In the genomic region with DNA sequence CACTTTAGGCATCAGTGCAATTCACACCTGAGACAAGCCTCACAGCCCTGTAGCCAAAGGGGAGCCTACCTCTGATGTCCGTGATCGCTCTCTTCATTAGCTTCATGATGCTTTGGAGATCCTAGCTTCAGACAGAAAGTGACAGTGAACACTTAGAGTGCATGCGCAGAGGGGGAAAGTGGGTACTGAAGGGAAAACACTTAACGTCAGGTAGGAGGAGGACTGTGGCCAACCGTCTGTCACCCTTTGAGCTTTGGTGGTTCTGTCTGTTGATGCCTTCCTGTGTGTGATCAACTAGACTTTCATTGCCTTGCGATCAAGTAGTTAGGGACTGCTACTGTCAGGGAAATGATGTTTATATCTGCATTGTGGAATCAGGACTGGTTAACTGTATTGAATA, we compare ENCODE assay signal across 20 mouse cellular contexts. TPM values are rescaled to one million over a fixed set of nuclear protein-coding genes. Genes with fewer than 3 reads are reported as not detected.
DNase-seq lines count a peak whose midpoint lies in the region; ATAC-seq lines count a peak whose summit lies in the region.
"Had no signal": no experiment of that assay in that cellular context is flagged by ENCODE, and none has a peak within 500 bp of the region (broad histone marks: within the 10 kb centered on the region; RNA-seq: fewer than 3 reads in every experiment).

No protein-coding gene starts in this region.

- DNase-seq in midbrain, embryonic 11.5 days (ENCODE audit: low spot score, missing footprints), result peak; percentile 33
- no peak for DNase-seq in midbrain, embryonic 14.5 days
- peak; percentile 36 for DNase-seq in thymus, postnatal 4 days
- no peak for DNase-seq in thymus, postnatal 10 days (ENCODE audit: low spot score in 2 of 2)
- DNase-seq in naive thymus-derived CD4-positive, alpha-beta T cell, adult 2 months (ENCODE audit: low read depth), result peak; percentile 37
- DNase-seq in left cerebral cortex, adult 8-10 months (ENCODE audit: low spot score in 2 of 2), result no peak
- DNase-seq: adrenal gland, postnatal 10 days; adrenal gland, postnatal 36 days; cerebellum, adult 18-20 months; cerebellum, adult 9-10 months; cerebellum, postnatal 14 days; gastrocnemius, adult 2 months; gastrocnemius, postnatal 14 days; heart, adult 11 months had no signal

- no peaks in the 10 kb centered on the region for H3K27me3 ChIP-seq in midbrain, embryonic 11.5 days (ENCODE audit: control insufficient read depth, insufficient read depth, low read length)
- H3K27me3 ChIP-seq in midbrain, embryonic 14.5 days (ENCODE audit: control insufficient read depth, insufficient read depth, low read length), result no peaks in the 10 kb centered on the region
- H3K27me3 ChIP-seq: forebrain, embryonic 13.5 days; hindbrain, embryonic 12.5 days; hindbrain, embryonic 15.5 days had no signal

- H3K9ac ChIP-seq in midbrain, embryonic 11.5 days (ENCODE audit: low read length), result no peak overlapping the region
- no peak overlapping the region for H3K9ac ChIP-seq in midbrain, embryonic 14.5 days (replicated peaks; ENCODE audit: low read length)
- H3K9ac ChIP-seq: forebrain, embryonic 13.5 days; hindbrain, embryonic 12.5 days; hindbrain, embryonic 15.5 days had no signal

- no peaks in the 10 kb centered on the region for H3K36me3 ChIP-seq in midbrain, embryonic 11.5 days (ENCODE audit: control insufficient read depth, insufficient read depth, low read length)
- H3K36me3 ChIP-seq in midbrain, embryonic 14.5 days (ENCODE audit: control insufficient read depth, insufficient read depth, low read length), result no peaks in the 10 kb centered on the region
- H3K36me3 ChIP-seq: hindbrain, embryonic 12.5 days; hindbrain, embryonic 15.5 days had no signal

- ATAC-seq in midbrain, embryonic 11.5 days (ENCODE audit: low FRiP score), result no peak
- ATAC-seq in midbrain, embryonic 14.5 days (ENCODE audit: low FRiP score, low TSS enrichment), result no peak
- ATAC-seq: forebrain, embryonic 13.5 days; forebrain, embryonic 16.5 days had no signal

- no peaks in the 10 kb centered on the region for H3K4me1 ChIP-seq in midbrain, embryonic 11.5 days (ENCODE audit: control insufficient read depth, insufficient read depth, low read length)
- no peaks in the 10 kb centered on the region for H3K4me1 ChIP-seq in midbrain, embryonic 14.5 days (ENCODE audit: control insufficient read depth, insufficient read depth, low read length)
- H3K4me1 ChIP-seq: forebrain, embryonic 13.5 days; hindbrain, embryonic 15.5 days had no signal

- H3K27ac ChIP-seq in midbrain, embryonic 11.5 days (ENCODE audit: low read depth, low read length), result no peak overlapping the region
- no peak overlapping the region for H3K27ac ChIP-seq in midbrain, embryonic 14.5 days (replicated peaks; ENCODE audit: low read depth, low read length)
- H3K27ac ChIP-seq: forebrain, embryonic 10.5 days; forebrain, embryonic 13.5 days; gastrocnemius, adult 2 months; hindbrain, embryonic 12.5 days; hindbrain, embryonic 15.5 days had no signal

- H3K4me3 ChIP-seq in midbrain, embryonic 11.5 days (ENCODE audit: low read depth, low read length), result no peak overlapping the region
- no peak overlapping the region for H3K4me3 ChIP-seq in midbrain, embryonic 14.5 days (replicated peaks; ENCODE audit: low read depth, low read length)
- H3K4me3 ChIP-seq: forebrain, embryonic 10.5 days; forebrain, embryonic 13.5 days; gastrocnemius, adult 2 months; hindbrain, embryonic 12.5 days; hindbrain, embryonic 15.5 days had no signal

- no peak overlapping the region for H3K4me2 ChIP-seq in midbrain, embryonic 11.5 days
- no peak overlapping the region for H3K4me2 ChIP-seq in midbrain, embryonic 14.5 days (ENCODE audit: low read length)
- H3K4me2 ChIP-seq: forebrain, embryonic 13.5 days; heart, embryonic 11.5 days; hindbrain, embryonic 12.5 days; hindbrain, embryonic 15.5 days had no signal

- 91% methylated on average over 6 of the region's 6 CpGs for WGBS in midbrain, embryonic 11.5 days
- 93% methylated on average over 6 of the region's 6 CpGs for WGBS in midbrain, embryonic 14.5 days

- no peaks in the 10 kb centered on the region for H3K9me3 ChIP-seq in midbrain, embryonic 11.5 days (ENCODE audit: control insufficient read depth, low read length)
- H3K9me3 ChIP-seq in midbrain, embryonic 14.5 days (ENCODE audit: control insufficient read depth, low read length), result no peaks in the 10 kb centered on the region
- H3K9me3 ChIP-seq: forebrain, embryonic 10.5 days; forebrain, embryonic 13.5 days; hindbrain, embryonic 12.5 days; hindbrain, embryonic 15.5 days had no signal

RNA-seq across cellular contexts. Expression of a gene that starts 49.4 kb away (rescaled TPM):
- polyA plus RNA-seq in midbrain, embryonic 11.5 days (2014; fragmentation: Nextera tagmentation; extraction: Ambion mirVana), result 176 and 188 TPM in 2 replicates
- 113 and 148 TPM in 2 replicates for polyA plus RNA-seq in midbrain, embryonic 14.5 days (2014; fragmentation: Nextera tagmentation; extraction: Ambion mirVana)
- total RNA-seq in left cerebral cortex, adult 8-10 months (2022), result 100 to 1,000 TPM; 121 to 128 (median 124) TPM

Comparison
In these comparisons a context has a peak if more than half of its experiments do, and no peak if none do; other contexts are left out.
1. DNase-seq: peak in midbrain, embryonic 11.5 days (single experiment), thymus, postnatal 4 days (single experiment) and naive thymus-derived CD4-positive, alpha-beta T cell, adult 2 months (single experiment); none in midbrain, embryonic 14.5 days (single experiment), thymus, postnatal 10 days (0 of 2) and left cerebral cortex, adult 8-10 months (0 of 2).